Mouse (Mus musculus): ENCODE data around the gene Vmn2r70.

The Vmn2r70 gene

DNA sequence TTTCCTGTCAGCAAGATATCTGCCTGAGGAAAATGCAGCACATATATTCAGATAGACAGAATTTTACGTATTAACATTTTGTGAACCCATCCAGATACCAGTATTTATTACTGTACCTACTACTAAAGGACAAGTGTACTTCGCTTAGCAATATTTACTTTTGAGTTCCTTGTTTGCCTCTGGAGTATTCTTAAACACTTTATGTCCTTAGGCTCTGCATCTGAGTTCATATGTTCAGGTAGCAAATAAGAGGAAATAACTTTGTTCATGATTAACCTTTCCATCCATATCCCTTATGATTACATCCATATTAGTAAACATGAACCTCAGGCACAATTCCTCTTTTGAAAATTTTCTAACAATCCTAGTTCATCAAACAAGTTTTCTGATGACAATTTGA lies at the start of gene Vmn2r70:
Gene Vmn2r70 (minus strand): TSS at position 101 of the 400 bp plus-strand sequence.
- no peak for DNase-seq (ENCODE audit: low spot score in 2 of 2)

GRCm38 (mm10) chr7:85562787-85563186 lies 6.2 kb downstream of the Vmn2r70 start, which contains the start of gene Vmn2r71:
TSS of gene Vmn2r71 (plus strand) at chr7:85563087.
- DNase-seq (ENCODE audit: low spot score in 2 of 2) = no peak

DNA sequence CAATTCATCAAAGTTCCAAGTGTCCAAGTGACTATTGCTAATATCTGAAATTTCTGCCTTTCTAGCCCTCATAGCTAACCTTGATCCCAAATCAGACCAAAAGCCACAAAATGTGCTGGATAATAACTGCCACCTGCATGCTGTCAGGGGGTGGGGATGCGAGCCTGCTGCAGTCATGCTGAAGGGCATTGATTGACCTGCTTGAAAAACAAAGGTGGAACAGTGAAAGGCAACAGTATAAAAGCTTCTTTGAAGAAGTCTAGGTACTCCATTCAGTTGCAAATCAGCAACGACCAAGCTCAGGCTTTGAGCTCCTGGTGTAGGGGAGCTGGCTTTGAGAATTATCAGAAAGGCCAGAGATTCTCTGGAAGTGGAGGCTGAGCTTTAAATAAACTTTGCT lies 25.9 kb downstream of the Vmn2r70 start:
- DNase-seq (ENCODE audit: low spot score in 2 of 2) = no peak

- DNase-seq (ENCODE audit: low spot score in 2 of 2) = no peak
Observed at GRCm38 (mm10) chr7:85542108-85542507, 26.9 kb downstream of the Vmn2r70 start.

All from urinary bladder, postnatal 4 days (tissue).